Mouse (Mus musculus) inflammation-experienced regulatory T-cells, adult 6 months (primary cell): ENCODE data around the gene Ccdc36. TPM values are rescaled to one million over a fixed set of nuclear protein-coding genes. Genes with fewer than 3 reads are reported as not detected.

Experiments used
- ATAC-seq: one replicate; pipeline ENCODE4 v1.8.0; 2017
- polyA plus RNA-seq, 3 experiments: library from polyadenylated mRNA; unstranded; fragments of 100-300 nt; shearing (Covaris generic); gene quantifications; one replicate each; pipeline ENCODE4 v1.2.1; 2017

The Ccdc36 gene
- polyA plus RNA-seq, 3 experiments from 2014 or later, result not detected

DNA sequence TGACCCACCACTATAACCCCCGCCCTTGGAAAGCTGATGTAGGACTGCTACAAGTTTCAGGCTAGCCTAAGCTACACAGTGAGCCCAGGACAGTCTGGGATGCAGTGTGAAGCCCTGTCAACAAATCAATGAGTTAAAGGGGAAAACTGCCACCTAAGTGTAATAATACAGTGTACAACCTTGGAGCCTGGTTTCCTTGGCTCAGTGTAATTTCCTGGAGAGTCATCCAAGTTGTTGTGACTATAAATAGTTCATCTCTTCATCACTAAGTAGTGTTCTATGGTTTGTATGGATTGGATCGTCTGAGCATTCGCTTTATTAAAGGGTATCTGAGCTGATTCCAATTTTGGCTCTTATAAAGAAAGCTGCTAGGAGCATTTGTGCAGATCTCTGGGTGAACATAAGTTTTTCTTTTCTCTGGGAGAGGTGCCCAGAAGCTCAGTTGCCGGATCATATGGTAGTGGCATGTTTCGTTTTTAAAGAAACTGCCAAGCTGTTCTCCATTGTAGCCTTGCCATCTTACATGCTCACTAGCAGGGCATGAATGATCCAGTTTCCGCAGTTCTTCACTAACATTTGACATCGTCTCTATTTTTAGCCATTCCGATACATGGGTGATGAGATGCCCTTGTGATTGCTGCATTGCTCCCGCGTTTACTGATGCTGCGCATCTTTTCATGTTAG is 13.1 kb upstream of the Ccdc36 start:
- ATAC-seq, result no peak

DNA sequence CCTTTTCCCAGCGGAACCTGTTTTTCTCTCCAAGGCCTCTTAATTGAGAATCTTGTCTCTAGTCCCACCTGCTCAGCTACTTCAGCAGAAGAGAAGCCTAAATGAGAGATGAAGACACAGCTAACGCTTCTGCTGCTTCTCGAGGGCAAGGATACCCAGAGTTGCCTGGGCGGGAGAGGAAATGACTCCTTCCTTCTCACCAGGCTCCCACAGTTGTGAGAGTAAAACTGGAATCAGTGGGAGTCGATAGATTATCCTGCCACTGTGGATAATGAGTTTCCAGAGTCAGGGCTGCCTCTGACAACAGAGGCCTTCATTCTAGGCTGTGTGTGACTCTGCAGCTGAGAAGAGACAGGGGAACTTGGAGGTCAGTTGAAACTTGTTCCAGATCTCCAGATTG is 12.2 kb upstream of the Ccdc36 start:
- ATAC-seq, result no peak

DNA sequence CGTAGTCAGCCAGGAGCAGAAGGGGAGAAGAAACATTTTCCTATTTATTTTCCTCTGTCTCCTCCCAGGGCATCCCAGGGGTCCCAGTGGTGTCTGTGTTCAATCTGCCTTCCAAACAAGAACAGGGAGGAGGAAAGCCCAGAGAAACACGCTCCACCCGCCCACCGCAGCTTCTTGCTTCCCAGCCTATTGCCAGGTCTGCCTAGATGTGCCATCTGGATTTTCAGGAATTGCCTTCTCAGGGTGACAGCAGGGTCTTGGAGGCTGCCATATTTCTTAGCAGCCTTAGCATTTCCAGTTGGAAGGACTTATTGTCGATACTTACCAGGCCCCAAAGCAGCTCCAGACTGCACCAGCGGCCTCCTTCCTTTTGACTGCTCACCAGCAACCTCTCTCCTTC is 10.9 kb upstream of the Ccdc36 start:
- ATAC-seq, result no peak

DNA sequence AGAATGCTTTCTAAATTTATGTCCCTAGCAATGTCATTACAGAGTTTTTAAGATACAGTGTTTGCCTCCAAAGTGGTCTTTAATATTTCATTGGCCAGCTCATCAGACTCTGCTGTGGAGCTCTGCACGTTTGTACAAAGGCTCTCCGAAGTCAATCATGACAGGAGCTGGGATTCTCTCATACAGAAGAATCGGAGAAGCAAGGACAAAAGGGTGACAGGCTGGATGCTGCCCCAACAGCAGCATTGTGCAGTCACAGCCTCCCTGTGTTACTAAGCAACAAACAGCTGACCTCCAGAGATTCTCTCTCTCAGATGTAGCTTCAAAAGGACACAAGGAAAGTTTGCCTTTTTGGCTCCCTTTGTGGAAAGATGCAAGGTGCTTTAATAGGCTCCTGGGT is 7.9 kb upstream of the Ccdc36 start, which contains the start of gene BC048562:
Gene BC048562 (plus strand): TSS at position 301 of the 400 bp plus-strand sequence.
- no peak for ATAC-seq

DNA sequence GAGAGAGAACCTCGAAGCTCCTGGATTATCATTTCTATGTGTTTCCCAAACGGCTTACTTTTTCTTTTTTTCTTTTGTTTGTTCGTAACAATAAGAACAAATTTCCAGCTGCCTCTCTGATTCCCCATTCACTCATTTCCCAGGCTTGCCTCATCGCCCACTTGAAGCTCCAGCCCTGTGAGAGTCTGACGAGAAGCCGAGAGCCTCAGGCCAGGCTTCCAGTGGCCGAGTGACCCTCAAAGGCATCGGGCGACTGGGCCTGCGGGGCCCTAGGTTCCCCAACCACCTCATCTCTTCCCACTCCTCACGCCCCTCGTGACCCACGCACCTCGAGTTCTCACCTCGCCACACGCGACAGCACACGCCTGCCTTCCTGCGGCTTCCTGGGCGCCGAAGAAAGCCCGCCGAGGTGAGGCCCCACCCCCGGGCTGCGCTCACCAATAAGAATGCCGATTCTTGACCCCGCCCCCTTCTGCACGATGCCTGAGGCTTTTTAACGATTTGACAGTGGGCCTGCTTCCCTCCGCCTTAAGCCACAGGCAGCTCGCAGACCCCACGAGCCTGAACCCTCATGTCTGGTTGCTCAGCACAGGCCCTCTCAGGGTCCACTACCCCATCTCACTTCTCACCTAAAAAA is 3.3 kb upstream of the Ccdc36 start:
- ATAC-seq, result no peak

DNA sequence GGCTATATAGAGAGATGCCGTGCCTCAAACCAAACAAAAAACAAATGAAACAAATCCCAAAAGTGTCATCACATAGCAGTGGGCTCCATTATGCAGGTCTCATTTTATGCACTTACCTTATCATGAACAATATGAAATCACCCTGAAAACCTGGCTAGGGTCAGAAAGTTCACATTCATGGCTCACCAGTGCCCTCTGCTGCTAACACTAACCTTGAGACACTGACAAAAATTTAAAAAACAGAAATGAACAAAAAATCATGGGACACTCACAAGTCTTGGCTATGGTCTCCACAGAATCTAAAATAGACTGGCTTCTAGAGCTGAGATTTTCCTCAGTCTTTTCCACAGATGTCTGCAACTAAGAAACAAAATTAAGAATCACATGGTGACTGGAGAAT is 16.1 kb downstream of the Ccdc36 start:
- no peak for ATAC-seq

DNA sequence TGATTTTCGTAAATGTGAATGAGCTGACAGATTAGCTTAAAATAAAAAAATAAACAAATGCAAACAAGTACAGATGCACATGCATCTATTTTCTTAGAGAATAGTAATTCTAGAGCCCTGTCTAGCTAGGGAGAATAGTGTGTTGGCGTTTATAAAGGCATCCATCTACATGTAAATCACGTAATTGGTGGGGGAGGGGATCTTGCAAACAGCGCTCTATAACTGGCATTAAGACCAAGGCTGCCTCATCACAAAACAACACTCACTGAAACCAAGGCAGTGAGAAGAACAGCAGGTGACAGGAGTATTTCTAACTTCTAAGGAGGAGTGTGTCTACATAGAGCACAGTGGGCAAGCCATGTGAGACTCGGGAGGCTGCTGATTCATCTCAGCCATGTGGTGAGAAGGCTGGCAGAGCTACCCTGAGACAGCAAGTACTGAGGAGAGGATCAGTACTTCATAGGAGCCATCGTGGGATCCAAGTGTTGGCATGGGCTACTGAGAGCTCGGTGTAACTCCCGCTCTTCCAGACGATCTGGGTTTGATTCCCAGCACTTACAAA is 16.8 kb downstream of the Ccdc36 start:
- ATAC-seq, result no peak

DNA sequence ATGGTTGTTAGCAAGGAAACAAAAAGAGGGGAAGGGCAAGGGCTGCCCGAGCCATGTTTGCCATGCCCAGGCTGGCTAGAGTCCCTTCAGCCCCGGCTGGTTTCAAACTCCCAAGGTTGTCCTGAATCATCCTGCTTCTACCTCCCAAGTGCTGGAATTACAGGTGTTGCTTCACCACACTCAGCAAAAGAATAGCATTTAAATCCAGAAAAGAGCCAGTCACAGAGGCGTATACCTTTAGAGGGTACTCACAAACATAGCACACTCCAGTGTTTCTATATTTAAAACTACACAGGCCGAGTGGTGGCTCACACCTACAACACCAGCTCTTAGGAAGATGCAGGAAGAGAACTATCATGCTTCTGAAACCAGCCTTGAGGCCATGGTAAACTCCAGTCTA is 18.7 kb downstream of the Ccdc36 start:
- no peak for ATAC-seq

DNA sequence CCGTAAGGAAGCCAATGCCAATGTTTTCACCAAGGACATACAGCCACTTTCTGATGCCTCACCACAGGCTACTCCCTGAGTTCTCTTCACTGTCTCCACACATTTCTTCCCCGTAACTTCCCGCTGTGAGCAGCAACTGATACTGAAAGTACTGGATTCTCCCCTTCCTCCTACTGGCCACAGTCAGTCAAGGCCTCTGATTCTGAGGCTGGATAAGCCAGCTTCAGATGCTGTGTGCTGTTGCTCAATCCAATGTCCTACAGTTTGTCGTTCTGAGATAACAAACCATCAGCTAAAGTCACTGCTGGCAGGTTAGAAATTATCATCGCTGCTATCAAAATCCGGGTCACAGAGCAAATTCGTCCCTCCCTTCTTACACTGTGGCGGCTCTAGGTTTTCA is 23.8 kb downstream of the Ccdc36 start:
- ATAC-seq, result no peak

DNA sequence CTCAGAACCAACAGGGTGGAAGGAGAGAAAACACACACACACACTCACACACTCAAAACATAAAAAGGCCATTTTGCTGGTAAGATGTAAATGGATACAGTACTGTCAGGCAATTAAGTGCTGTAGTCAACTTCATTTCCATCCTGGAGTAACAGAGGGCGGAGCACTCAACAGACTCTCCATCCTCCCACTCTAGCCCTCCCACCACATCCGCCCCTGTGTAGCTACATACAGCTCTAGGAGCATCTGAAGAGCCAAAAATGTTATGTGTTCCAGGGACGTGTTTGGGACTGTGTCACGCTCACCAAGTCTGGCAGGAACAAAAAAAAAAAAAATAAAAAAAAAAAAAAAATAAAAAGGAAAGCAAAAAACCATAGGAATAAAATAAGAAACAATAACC is 25.2 kb downstream of the Ccdc36 start:
- ATAC-seq, result no peak

DNA sequence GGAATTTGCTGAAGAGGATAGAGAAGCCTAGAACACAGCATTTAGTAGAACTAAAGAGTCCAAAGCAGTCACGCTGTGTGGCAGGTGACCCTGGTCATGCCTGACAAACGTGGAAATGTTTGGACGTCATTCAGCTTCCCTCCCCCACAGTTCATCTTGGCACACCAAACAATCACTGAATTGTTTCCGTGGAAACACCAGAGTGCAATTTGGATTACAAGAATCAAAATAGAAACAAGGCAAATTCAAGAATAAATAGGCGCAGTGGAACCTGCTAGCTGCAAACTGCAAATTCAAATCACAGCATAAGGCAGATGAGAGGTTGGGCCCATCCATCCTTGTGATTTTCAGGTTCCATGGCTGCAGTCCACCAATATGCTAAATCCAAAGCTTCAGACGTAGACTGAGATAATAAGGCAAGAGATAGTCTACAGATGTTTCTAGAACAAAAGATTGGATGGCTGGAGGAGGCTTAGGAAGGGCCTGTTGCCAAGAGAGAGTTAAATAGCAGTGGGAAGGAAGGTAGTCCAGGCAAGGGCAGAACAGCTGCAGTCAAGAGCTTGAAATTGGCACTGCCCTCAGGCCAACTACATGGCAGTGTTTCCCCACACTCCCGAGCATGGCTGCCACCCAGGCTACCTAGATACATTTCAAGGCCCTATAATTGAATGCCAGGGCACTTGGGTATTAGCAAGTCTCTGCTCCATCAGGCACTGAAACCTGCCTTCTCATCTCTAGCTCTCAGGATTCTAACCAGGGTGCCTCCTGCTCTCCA is 26.9 kb downstream of the Ccdc36 start:
- ATAC-seq, result no peak

DNA sequence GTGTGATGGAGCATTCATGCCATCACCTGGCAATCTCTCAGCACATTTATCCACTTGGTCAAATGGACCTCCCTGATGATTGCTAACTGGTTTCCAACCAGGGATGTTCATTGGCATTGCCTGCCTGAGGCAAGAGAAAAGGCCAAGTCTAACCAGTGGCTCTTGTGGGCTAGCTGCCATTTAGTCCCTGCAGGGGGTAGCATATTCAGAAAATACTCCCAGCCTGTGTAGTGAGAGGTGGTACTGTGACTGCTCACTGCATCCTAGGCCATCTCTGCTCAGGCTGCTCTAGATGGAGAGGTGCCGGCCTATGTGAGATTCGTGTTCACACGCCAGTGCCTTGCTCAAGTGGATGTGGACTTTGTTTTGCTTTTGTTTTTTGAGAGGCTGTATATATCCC is 30.0 kb downstream of the Ccdc36 start:
- ATAC-seq, result no peak

DNA sequence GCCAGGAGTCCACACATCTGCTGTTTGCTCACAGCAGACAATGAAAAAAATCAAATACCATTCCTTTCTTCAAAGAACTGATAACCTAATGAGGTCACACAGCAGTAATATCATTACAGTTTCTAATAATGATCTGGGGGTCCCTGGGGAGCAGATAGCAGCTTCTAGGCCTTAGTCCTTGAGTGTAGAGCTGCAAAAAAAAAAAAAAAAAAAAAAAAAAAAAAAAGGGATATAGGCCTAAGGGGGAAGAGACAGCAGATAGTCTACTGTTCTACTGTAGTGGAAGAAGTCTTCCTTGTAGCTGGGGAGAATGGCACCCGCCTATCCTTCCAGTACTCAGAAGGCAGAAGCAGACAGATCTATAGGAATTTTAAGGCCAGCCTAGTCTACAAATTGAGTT is 32.9 kb downstream of the Ccdc36 start:
- no peak for ATAC-seq

DNA sequence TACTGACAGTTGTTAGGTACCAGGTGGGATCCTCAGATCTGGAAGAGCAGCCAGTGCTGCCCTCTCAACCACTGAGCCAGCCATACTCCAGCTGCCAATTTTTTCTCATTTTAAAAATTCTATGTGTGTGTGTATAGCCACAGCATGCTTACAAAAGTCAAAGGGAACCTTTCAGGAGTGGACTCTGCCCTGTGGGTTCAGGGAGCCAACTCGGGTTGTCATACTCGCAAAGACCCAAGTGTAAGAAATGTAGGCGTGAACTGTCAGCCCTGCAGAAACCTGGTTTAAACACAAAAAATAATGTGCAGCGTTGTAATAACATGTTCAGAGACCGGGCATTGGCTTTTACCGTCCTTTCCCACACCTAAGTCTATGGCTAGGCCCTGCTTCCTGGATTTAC is 34.1 kb downstream of the Ccdc36 start:
- ATAC-seq, result no peak

DNA sequence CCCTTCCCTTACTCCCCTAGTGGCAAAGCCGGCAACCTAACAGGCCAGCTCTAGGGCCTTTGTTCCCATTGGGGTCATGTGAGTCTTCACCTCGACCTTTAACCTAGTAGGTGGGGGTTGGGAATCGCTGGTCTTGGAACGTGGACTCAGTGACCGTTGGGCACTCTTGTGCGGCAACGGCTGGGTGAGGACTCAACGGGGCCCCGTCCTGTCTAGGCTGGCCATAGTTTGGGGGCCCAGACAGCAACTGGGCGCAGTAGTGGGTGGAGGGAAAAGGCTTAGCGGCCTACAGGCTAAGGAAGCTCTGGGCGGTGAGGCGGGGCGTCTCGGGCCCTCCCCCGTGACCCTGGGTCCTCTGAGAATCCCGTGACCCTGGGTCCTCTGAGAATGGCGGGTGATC is 35.6 kb downstream of the Ccdc36 start, which contains the start of gene 1700102P08Rik:
Gene 1700102P08Rik (plus strand): TSS at position 130 of the 400 bp plus-strand sequence.
- ATAC-seq, result no peak

DNA sequence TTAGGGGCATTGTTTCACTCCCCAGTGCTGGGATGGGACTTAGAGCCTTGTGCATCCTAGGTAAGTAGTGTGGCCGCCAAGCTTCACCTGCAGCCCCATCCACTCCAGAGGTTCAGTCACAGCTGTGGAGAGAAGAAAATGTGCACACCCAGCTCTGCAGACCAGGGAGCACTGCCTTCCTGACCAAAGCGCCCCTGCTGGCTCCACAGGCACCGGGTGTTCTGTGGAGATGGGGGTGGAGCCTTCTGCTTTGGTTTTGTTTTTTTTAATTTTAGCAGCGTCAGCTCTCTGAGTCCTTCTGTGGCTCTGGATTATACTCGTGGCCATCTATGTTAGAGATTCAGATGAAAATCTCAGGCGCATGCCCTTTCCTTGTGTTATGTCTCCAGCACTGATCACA is 39.1 kb downstream of the Ccdc36 start:
- ATAC-seq, result no peak

DNA sequence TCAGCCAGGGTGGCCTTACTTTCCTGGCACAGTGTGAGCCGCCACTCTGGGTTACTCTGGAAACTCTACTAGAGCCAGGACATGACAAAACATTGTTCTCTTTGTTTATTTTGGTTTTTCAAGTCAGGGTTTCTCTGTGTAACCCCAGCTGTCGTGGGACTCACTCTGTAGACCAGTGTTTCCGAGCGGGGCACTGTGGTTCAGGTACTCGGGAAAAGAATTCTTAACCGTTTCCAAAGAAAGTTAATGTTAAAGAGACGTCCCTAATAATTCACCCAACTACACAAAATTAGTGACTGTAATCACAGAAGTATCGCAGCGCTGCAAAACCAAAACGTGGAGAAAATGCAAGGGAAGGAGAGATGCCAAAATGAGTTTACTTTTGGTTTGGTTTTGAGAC is 39.7 kb downstream of the Ccdc36 start:
- ATAC-seq, result no peak

DNA sequence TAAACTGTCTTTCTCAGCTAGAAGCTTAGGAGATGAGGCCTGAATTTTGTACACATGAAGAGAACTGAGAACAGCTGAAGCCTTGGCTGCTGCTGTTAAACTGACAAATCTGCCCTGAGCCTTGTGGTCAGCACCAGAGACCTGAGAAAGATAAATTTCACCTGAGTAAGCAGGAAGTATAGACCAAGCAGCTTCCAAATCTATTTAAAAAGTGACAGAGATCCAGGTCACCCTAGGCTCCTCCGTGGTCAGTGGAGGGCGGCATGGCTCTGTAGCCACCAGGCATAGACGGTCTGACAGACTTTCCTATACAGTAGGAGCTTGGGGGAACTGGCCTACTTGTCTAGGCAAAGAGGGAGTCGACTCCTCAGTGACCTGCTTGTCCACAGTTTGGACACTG is 41.5 kb downstream of the Ccdc36 start:
- ATAC-seq, result no peak

DNA sequence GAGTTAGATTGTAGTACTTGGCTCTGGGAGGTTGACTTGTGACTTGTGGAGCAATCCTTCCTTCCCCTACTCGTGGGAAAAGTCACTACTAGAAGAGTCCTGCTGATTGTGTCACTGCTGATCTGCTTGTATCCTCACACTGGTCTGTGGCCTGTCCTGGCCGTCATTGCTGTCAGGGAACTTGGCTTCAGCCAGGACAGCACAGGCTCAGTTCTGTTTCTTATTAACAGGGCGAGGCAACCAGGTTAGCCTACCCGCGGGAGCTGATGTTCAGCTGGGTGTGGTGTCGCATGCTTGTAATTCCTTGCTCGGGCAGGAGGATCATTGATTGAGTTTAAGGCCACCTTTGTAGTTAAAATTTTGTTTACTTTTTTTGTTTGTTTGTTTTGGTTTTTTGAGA is 43.3 kb downstream of the Ccdc36 start:
- ATAC-seq, result no peak

DNA sequence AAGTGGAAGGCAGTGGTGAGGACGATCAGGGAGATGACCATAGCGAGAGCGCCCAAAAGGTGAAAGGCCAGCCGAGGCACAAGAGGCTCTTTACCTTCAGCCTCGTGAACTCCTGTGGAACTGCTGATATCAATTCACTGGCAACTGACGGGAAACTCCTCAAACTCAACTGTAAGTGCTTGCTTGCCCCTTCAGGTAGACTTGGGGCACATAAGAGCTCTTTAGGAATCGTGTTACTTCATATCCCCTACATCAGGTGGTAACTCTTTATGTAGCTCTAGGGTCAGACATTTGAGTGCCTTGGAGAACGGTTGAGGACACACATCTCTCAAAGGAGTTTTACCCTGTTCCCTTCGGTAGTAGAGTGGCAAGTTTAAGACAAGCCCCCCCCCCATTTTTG is 46.9 kb downstream of the Ccdc36 start:
- no peak for ATAC-seq

DNA sequence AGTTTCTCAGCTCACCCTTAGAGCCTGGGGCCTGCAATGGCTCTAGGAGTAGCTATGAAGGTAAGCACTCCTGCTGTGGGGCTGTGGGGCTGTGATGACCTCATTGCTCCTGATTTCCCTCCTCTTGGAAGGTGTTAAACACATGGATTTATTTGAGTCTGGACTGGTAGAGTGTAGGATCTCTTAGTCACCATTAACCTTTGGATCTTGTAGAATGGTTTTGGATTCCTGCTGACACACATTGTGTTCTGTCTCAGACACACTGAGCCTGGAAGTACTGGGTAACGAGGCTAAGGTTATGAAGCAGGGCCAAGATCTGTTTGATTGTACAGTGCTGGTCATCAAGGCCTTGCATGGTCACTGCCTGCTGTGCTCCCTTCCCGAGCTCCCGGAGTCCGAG is 49.0 kb downstream of the Ccdc36 start:
- ATAC-seq, result no peak

DNA sequence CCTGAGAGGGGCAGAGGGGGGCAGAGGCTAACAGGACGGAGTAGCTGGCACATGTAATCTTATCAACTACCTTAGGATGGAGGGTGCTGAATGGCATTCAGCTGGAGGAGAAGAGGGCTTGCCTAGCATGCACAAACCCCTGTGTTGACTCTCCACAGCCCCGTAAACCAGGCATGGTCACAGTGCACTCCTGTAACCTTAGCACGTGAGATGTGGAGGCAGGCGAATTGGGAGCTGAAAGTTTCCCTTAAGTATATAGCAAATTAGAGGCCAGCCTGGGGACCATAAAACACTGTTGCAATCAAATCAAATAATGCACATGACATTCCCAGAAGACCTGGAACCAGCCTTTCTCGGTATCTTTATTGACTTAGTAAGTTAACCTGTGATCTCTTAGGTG is 49.5 kb downstream of the Ccdc36 start:
- no peak for ATAC-seq

DNA sequence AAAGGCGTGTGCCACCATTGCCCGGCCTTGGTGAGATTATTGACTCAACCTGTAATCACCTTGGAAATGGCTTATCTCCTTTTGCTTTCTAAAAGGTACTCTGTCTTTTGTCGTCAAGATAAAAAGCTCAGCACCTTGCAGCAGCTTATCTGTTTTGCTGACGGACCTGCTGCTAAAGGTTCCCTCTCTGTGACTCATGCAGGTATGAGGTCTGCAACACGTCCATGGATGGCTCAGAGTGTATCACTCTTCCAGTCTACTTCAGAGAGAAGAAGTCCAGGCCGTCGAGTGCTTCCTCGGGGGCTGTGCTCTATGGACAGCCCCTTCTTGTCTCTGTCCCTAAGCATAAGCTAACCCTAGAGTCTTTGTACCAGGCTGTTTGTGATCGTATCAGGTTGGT is 50.0 kb downstream of the Ccdc36 start:
- no peak for ATAC-seq
